Mouse (Mus musculus): ENCODE measurements around the gene Actr5. TPM values are rescaled to one million over a fixed set of nuclear protein-coding genes. Genes with fewer than 3 reads are reported as not detected.

Actr5 gene
- total and polyA plus RNA-seq, 3 experiments, result 17.0 to 20.8 TPM; not detected in 1

GRCm38 (mm10) chr2:158670571-158670970 is 45.9 kb downstream of the Actr5 start:
- TF ChIP-seq MAFK (IDR thresholded peaks at IDR 0.05; ENCODE audit: borderline replicate concordance, low read depth, low read length), result no peak
- TF ChIP-seq CHD2 (IDR thresholded peaks at IDR 0.05; ENCODE audit: low read length), result no peak
- TF ChIP-seq TCF12 (IDR thresholded peaks at IDR 0.05; ENCODE audit: low read depth, low read length), result no peak
- no peak for TF ChIP-seq ZC3H11A (IDR thresholded peaks at IDR 0.05; ENCODE audit: low read depth, low read length)
- no peak for TF ChIP-seq MYB (IDR thresholded peaks at IDR 0.05; ENCODE audit: low read depth, low read length)
- no peak for TF ChIP-seq ELF1 (IDR thresholded peaks at IDR 0.05; ENCODE audit: low read depth, low read length)
- Histone ChIP-seq H3K27me3 (ENCODE audit: control insufficient read depth in 1 of 2, insufficient read depth in 2 of 2, low read length in 2 of 2) (no peaks in the 10 kb centered on the region), H3K36me3 (ENCODE audit: control insufficient read depth in 1 of 2, insufficient read depth in 2 of 2, low read length in 2 of 2) (no peaks in the 10 kb centered on the region), H3K4me1 (ENCODE audit: control insufficient read depth in 1 of 2, insufficient read depth in 2 of 2, low read length in 2 of 2) (no peaks in the 10 kb centered on the region), H3K4me3 (ENCODE audit: control insufficient read depth in 1 of 2, insufficient read depth in 1 of 2, low read depth in 2 of 2, low read length in 2 of 2) (no peak overlapping the region), H3K27ac (ENCODE audit: control insufficient read depth, low read depth, low read length) (no peak overlapping the region), H3K79me2 (ENCODE audit: control insufficient read depth, insufficient read depth, low read length, poor library complexity) (no peaks in the 10 kb centered on the region), H3K9ac (ENCODE audit: control insufficient read depth, low read depth, low read length, poor library complexity, severe bottlenecking) (no peak overlapping the region), H3K9me3 (replicated peaks; ENCODE audit: insufficient read depth, low read length) (no peaks in the 10 kb centered on the region)
- DNase-seq (ENCODE audit: low read depth, low spot score), result no peak

GRCm38 (mm10) chr2:158672829-158673228 is 48.1 kb downstream of the Actr5 start:
- H3K9me3 ChIP-seq (replicated peaks; ENCODE audit: insufficient read depth, low read length), result no peaks in the 10 kb centered on the region
- TF ChIP-seq RCOR1 (IDR thresholded peaks at IDR 0.05; ENCODE audit: low read depth, low read length) (no peak), POLR2A (IDR thresholded peaks at IDR 0.05; ENCODE audit: control insufficient read depth in 1 of 2, insufficient read depth in 1 of 2, low read depth in 1 of 2, low read length in 2 of 2, poor library complexity in 1 of 2) (no peak), POLR2AphosphoS2 (IDR thresholded peaks at IDR 0.05; ENCODE audit: low read length) (no peak), TCF12 (IDR thresholded peaks at IDR 0.05; ENCODE audit: low read depth, low read length) (no peak), TBP (IDR thresholded peaks at IDR 0.05; ENCODE audit: low read depth, low read length) (no peak), MXI1 (IDR thresholded peaks at IDR 0.05; ENCODE audit: low read depth, low read length) (no peak), ZKSCAN1 (IDR thresholded peaks at IDR 0.05; ENCODE audit: low read depth, low read length) (no peak), GABPA (IDR thresholded peaks at IDR 0.05; ENCODE audit: low read depth, low read length) (no peak), TAL1 (IDR thresholded peaks at IDR 0.05; ENCODE audit: low read length) (no peak), CTCF (IDR thresholded peaks at IDR 0.05 in 2 of 3, conservative IDR thresholded peaks at IDR 0.05 in 1 of 3; ENCODE audit: control insufficient read depth in 1 of 3, insufficient read depth in 1 of 3, low read depth in 2 of 3, low read length in 3 of 3, poor library complexity in 1 of 3, severe bottlenecking in 1 of 3) (no peak), BHLHE40 (IDR thresholded peaks at IDR 0.05; ENCODE audit: borderline replicate concordance, low read depth, low read length) (no peak), NELFE (IDR thresholded peaks at IDR 0.05; ENCODE audit: low read depth, low read length) (no peak), MEF2A (IDR thresholded peaks at IDR 0.05; ENCODE audit: extremely low read depth, insufficient replicate concordance, low read depth, low read length, poor library complexity, severe bottlenecking) (no peak), RAD21 (IDR thresholded peaks at IDR 0.05; ENCODE audit: low read depth, low read length) (no peak), SIN3A (IDR thresholded peaks at IDR 0.05; ENCODE audit: low read length) (no peak), CHD1 (IDR thresholded peaks at IDR 0.05; ENCODE audit: low read depth, low read length) (no peak)
- no peak overlapping the region for H3K9ac ChIP-seq (ENCODE audit: control insufficient read depth, low read depth, low read length, poor library complexity, severe bottlenecking)
- no peak overlapping the region for H3K27ac ChIP-seq (ENCODE audit: control insufficient read depth, low read depth, low read length)
- no peaks in the 10 kb centered on the region for H3K4me1 ChIP-seq (ENCODE audit: control insufficient read depth in 1 of 2, insufficient read depth in 2 of 2, low read length in 2 of 2)
- DNase-seq (ENCODE audit: low read depth, low spot score), result no peak
- no peaks in the 10 kb centered on the region for H3K27me3 ChIP-seq (ENCODE audit: control insufficient read depth in 1 of 2, insufficient read depth in 2 of 2, low read length in 2 of 2)
- H3K36me3 ChIP-seq (ENCODE audit: control insufficient read depth in 1 of 2, insufficient read depth in 2 of 2, low read length in 2 of 2), result no peaks in the 10 kb centered on the region
- no peaks in the 10 kb centered on the region for H3K79me2 ChIP-seq (ENCODE audit: control insufficient read depth, insufficient read depth, low read length, poor library complexity)
- no peak overlapping the region for H3K4me3 ChIP-seq (ENCODE audit: control insufficient read depth in 1 of 2, insufficient read depth in 1 of 2, low read depth in 2 of 2, low read length in 2 of 2)

Measured in MEL (cell line).